Mouse (Mus musculus) E14TG2a.4 (cell line): ENCODE results near the gene Txndc2.

Source experiments
- CTCF ChIP-seq: conservative IDR thresholded peaks from 2 replicates; pipeline ENCODE4 v1.5.1; 2014; ENCODE audit warnings: low read length
- NANOG ChIP-seq: IDR thresholded peaks from 2 replicates; pipeline ENCODE4 v1.6.1; 2014; ENCODE audit warnings: borderline replicate concordance, low read length, mixed read lengths

DNA sequence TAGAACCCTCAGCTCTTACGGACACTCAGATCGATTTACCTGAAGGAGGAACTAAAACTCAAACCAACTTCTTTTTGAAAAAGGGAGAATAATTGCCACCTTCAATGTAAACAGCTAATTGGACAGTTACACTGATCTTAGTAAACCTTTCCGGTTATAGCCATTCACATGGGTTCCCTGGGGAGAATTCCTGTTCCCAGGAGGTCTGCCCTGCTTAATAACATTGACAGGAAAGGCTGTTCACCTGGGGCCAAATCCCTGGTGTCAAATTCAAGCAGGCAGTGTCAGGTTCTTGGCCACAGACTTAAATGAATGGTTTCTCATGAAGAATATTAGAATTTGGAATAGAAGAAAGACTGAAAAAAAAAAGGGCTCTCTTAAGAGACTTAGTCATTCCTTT is 34.0 kb upstream of the Txndc2 start:
- no peak for TF ChIP-seq CTCF
- TF ChIP-seq NANOG: no peak
